Mouse (Mus musculus) limb, embryonic 11.5 days (tissue): ENCODE data around the gene Apba1. TPM values are rescaled to one million over a fixed set of nuclear protein-coding genes. Genes with fewer than 3 reads are reported as not detected.
A peak's percentile ranks its signal among the peaks of the same experiment; 100 is the strongest.

Experiments used
- ATAC-seq: fragments of 200-750 bp; cut with Nextera tagmentation; 2 replicates; pipeline ENCODE4 v1.8.0; 2017; ENCODE audit warnings: low read depth; ENCODE audit not compliant: insufficient number of reproducible peaks, low FRiP score, low TSS enrichment
- DNase-seq: peaks from one replicate; pipeline ENCODE4 v3.0.0-alpha.2; 2015; ENCODE audit warnings: low spot score
- H3K27ac ChIP-seq: fragments of 300-500 bp; sonication (generic); replicated peaks from 2 replicates; pipeline ENCODE4 v1.5.1; 2014; ENCODE audit warnings: low read depth, mild to moderate bottlenecking, low read length
- H3K27me3 ChIP-seq: fragments of 300-500 bp; sonication (generic); 2 replicates; pipeline ENCODE4 v1.6.1; 2014; ENCODE audit warnings: mild to moderate bottlenecking, low read length, mixed read lengths; ENCODE audit not compliant: control insufficient read depth, insufficient read depth
- H3K36me3 ChIP-seq: fragments of 300-500 bp; sonication (generic); 2 replicates; pipeline ENCODE4 v1.6.1; 2014; ENCODE audit warnings: mild to moderate bottlenecking, low read length, moderate library complexity, mixed read lengths; ENCODE audit not compliant: control insufficient read depth, insufficient read depth
- H3K4me1 ChIP-seq: fragments of 300-500 bp; sonication (generic); 2 replicates; pipeline ENCODE4 v1.6.1; 2014; ENCODE audit warnings: low read length, mixed read lengths; ENCODE audit not compliant: control insufficient read depth, insufficient read depth
- H3K4me2 ChIP-seq: fragments of 300-500 bp; sonication (generic); 2 replicates; pipeline ENCODE4 v1.6.1; 2014; ENCODE audit warnings: low read depth, mild to moderate bottlenecking, moderate library complexity; ENCODE audit not compliant: severe bottlenecking
- H3K4me3 ChIP-seq: fragments of 300-500 bp; sonication (generic); 2 replicates; pipeline ENCODE4 v1.5.1; 2014; ENCODE audit warnings: low read depth, low read length
- H3K9ac ChIP-seq: fragments of 300-500 bp; sonication (generic); 2 replicates; pipeline ENCODE4 v1.6.1; 2014; ENCODE audit warnings: mild to moderate bottlenecking, low read length
- H3K9me3 ChIP-seq: fragments of 300-500 bp; sonication (generic); 2 replicates; pipeline ENCODE4 v1.6.1; 2016; ENCODE audit warnings: low read length; ENCODE audit not compliant: control insufficient read depth
- WGBS: fragments of 180-500 bp; shearing (Covaris S2); extraction: QIAGEN DNeasy Blood & Tissue Kit; methylation state at CpG from one replicate; pipeline ENCODE4 v1.1.7; 2014; 5-methylcytosine and 5-hydroxymethylcytosine counted together
- polyA plus RNA-seq: library from polyadenylated mRNA; unstranded; fragments of >200 nt; fragmentation: Nextera tagmentation; extraction: Ambion mirVana; gene quantifications from 2 replicates; pipeline ENCODE4 v1.2.1, GENCODE M21; 2014

The Apba1 gene
- polyA plus RNA-seq, 1 experiment from 2014 or later, result 0.13 TPM

DNA sequence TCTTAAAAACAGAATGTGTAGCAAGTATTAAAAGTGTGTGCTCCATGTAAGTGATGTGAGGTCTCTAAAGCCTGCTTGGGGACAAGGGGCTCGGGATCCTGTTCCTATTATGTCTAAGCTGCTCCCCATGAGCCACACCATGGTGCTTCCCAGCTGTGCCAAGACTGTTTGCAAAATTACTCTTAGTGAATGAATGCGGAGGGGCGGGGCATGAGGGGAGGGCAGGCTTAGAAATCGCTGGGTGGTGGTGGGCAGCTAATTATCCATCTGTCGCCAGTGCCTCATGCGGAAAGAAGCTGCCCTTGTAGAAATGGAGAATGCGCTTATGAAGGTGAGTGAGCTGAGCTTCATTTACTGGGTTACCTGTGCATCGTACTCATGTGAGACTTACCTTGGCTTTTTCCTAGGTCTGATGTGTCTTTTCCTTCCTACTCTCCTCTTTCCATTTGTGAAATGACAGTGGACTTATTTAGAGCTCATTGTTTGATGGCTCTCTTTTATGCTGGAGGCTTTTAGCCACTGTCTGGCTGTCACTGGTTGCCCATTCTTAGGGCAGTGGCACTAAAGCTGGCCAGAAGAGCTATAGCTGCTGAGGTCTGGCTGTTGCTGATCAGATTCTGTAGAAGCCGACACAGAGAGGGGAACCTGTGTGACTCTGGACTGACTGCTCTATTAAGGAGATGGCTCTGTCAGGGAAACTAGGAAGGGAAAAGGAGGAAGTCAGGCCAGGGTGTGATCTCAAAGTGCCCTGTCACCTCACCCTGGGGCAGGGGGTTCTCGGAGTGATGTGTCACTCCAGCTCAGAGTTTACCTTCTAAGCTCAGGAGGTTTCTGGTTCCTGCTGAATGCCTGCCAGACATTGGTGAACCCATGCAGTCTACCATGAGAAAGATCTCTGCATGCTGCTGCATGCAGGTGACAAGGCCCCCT lies 12.1 kb downstream of the Apba1 start:
- no peak for DNase-seq
- Histone ChIP-seq H3K4me1 (no peaks in the 10 kb centered on the region), H3K9me3 (no peaks in the 10 kb centered on the region), H3K9ac (no peak overlapping the region), H3K27ac (no peak overlapping the region), H3K4me3 (no peak overlapping the region), H3K27me3 (no peaks in the 10 kb centered on the region), H3K36me3 (no peaks in the 10 kb centered on the region), H3K4me2 (no peak overlapping the region)
- WGBS, result 71% methylated on average over 10 of the region's 10 CpGs
- ATAC-seq, result no peak

DNA sequence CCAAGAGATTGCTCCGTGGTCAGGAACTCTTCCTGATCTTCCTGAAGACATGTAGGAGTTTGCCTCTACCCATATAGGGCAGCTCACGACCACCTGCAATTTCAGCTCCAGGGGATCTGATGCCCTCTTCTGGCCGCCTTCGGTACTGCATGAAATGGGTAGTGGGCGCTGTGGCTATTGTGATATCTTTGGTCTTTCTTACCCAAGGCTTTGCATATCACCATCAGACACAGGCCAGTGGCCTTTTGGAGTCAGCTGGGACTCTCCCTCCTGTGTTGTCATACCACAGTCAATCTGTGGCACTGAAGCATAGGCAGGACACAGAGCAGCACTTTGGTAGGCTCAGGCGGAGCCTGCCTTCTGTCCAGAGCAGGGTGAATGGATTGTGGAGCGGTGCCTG lies 13.3 kb downstream of the Apba1 start:
- H3K36me3 ChIP-seq, result no peaks in the 10 kb centered on the region
- H3K4me1 ChIP-seq, result no peaks in the 10 kb centered on the region
- ATAC-seq (no peak), DNase-seq (peak; percentile 42)
- no peak overlapping the region for H3K27ac ChIP-seq
- H3K9ac ChIP-seq, result no peak overlapping the region
- no peak overlapping the region for H3K4me2 ChIP-seq
- no peak overlapping the region for H3K4me3 ChIP-seq
- WGBS, result 66% methylated on average over 7 of the region's 7 CpGs
- H3K27me3 ChIP-seq, result no peaks in the 10 kb centered on the region
- H3K9me3 ChIP-seq, result no peaks in the 10 kb centered on the region

GRCm38 (mm10) chr19:23775356-23775755 lies 16.7 kb downstream of the Apba1 start:
- no peaks in the 10 kb centered on the region for H3K4me1 ChIP-seq
- DNase-seq (no peak), ATAC-seq (no peak)
- no peak overlapping the region for H3K9ac ChIP-seq
- H3K4me3 ChIP-seq, result no peak overlapping the region
- no peak overlapping the region for H3K27ac ChIP-seq
- no peaks in the 10 kb centered on the region for H3K27me3 ChIP-seq
- WGBS, result 92% methylated on average over 6 of the region's 6 CpGs
- no peak overlapping the region for H3K4me2 ChIP-seq
- no peaks in the 10 kb centered on the region for H3K36me3 ChIP-seq
- H3K9me3 ChIP-seq, result no peaks in the 10 kb centered on the region

DNA sequence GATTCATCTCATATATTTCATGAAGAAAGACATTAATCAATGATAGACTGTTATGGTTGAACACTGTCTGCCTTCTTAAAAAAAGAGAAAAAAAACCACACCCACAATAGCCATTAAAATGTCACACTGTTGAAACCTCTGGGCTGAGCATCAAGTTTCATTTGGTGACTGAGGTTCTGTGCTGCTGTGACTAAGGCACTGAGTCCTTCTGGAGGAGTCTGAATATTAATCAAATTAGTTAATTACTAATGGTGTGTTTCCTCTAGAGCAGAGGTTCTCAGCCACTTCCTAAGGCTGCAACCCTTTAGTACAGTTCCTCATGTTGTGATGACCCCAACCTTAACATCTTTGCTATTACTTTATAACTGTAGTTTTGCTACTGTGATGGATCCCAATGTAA lies 20.4 kb downstream of the Apba1 start:
- Histone ChIP-seq H3K9ac (no peak overlapping the region), H3K4me3 (no peak overlapping the region), H3K4me1 (no peaks in the 10 kb centered on the region), H3K9me3 (no peaks in the 10 kb centered on the region), H3K4me2 (no peak overlapping the region), H3K36me3 (no peaks in the 10 kb centered on the region), H3K27ac (no peak overlapping the region), H3K27me3 (no peaks in the 10 kb centered on the region)
- no peak for DNase-seq
- no peak for ATAC-seq

DNA sequence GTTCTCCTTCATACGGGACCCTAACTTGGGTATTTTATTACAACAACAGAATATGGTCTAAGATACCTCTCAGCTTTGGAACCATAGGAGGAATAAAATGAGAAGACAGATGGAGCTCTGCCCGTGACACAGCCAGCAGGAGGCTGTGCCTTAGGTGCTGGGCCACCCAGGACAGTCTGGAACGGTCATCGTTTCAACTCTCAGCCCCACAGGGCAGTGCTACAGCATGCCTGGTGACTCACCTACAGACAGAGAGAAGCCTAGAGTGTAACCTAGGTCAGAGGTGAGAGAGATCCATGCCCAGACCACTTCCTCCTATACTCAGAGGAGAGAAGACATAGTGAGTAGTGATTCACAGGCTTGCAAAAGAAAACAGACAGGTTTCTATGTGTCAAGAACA lies 21.4 kb downstream of the Apba1 start:
- ATAC-seq (no peak), DNase-seq (no peak)
- Histone ChIP-seq H3K36me3 (no peaks in the 10 kb centered on the region), H3K9ac (no peak overlapping the region), H3K4me1 (no peaks in the 10 kb centered on the region), H3K27me3 (no peaks in the 10 kb centered on the region), H3K4me3 (no peak overlapping the region), H3K4me2 (no peak overlapping the region), H3K27ac (no peak overlapping the region), H3K9me3 (no peaks in the 10 kb centered on the region)
- WGBS, result 81% methylated on average over 4 of the region's 4 CpGs

DNA sequence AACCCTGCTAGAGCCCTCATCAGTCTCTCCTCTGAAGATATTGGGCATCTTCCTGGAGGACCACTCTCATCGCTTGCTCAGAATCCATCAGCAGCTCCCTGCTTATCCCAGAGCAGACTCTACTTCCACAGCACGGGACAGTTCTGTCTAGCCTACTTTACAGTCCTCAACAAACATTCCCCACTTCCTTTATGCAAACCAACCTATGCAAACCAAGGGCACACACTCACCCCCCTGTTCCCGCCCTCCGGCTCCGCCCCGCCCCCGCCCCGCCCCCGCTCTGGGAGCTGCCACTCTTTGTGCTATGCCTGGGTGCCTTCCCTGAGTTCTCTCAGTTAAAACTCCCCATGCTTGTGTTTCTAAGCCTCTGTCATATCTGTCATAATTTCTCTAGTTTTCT lies 23.3 kb downstream of the Apba1 start:
- no peaks in the 10 kb centered on the region for H3K36me3 ChIP-seq
- 10% methylated on average over 9 of the region's 9 CpGs for WGBS
- H3K9me3 ChIP-seq, result no peaks in the 10 kb centered on the region
- no peak for ATAC-seq
- H3K9ac ChIP-seq, result no peak overlapping the region
- no peak overlapping the region for H3K4me3 ChIP-seq
- H3K4me2 ChIP-seq, result no peak overlapping the region; the same call in 1 of the 2 replicates
- no peak overlapping the region for H3K27ac ChIP-seq
- H3K4me1 ChIP-seq, result no peaks in the 10 kb centered on the region
- H3K27me3 ChIP-seq, result no peaks in the 10 kb centered on the region
- DNase-seq, result peak; percentile 31

GRCm38 (mm10) chr19:23788420-23789132 lies 29.9 kb downstream of the Apba1 start:
- no peak overlapping the region for H3K4me2 ChIP-seq
- DNase-seq (no peak), ATAC-seq (no peak)
- H3K9ac ChIP-seq, result no peak overlapping the region
- no peaks in the 10 kb centered on the region for H3K27me3 ChIP-seq
- 78% methylated on average over 9 of the region's 9 CpGs for WGBS
- no peaks in the 10 kb centered on the region for H3K4me1 ChIP-seq
- no peaks in the 10 kb centered on the region for H3K9me3 ChIP-seq
- H3K36me3 ChIP-seq, result no peaks in the 10 kb centered on the region
- no peak overlapping the region for H3K4me3 ChIP-seq
- no peak overlapping the region for H3K27ac ChIP-seq

DNA sequence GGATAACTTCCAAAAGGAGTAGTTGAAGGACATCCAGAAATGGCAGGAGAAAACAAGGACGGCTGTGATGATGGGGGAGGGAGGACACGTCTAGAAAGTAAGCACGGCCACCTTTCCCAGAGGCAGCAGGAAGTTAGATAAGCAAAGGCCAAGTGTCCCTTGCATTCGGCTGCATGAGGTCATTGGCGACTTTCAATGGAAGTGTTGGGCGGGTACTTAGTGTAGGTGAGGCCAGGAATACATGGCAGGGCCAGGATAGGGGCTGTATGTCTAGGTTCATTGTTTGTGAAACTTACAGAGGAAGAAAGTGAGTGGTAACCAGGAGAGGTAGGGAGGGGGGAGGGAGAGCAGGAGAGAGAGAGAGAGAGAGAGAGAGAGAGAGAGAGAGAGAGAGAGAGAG lies 33.0 kb downstream of the Apba1 start:
- 78% methylated on average over 6 of the region's 6 CpGs for WGBS
- no peak overlapping the region for H3K4me3 ChIP-seq
- H3K4me1 ChIP-seq, result no peaks in the 10 kb centered on the region
- H3K36me3 ChIP-seq, result no peaks in the 10 kb centered on the region
- no peaks in the 10 kb centered on the region for H3K9me3 ChIP-seq
- ATAC-seq, result no peak
- no peak overlapping the region for H3K9ac ChIP-seq
- no peaks in the 10 kb centered on the region for H3K27me3 ChIP-seq
- no peak overlapping the region for H3K4me2 ChIP-seq
- no peak overlapping the region for H3K27ac ChIP-seq
- no peak for DNase-seq
